Mouse (Mus musculus) monocyte, adult 2 months (primary cell): ENCODE measurements around the gene C2cd4d.

Source experiments
- DNase-seq, 2 experiments: peaks; one replicate each; pipeline ENCODE4 v3.0.0; 2022; ENCODE audit warnings: low spot score in 2 of 2, low read depth in 1 of 2

Gene C2cd4d

GRCm38 (mm10) chr3:94362138-94362537 is at the start of gene C2cd4d:
Gene C2cd4d, plus strand, starts transcription at chr3:94362438.
- no peak for DNase-seq

- DNase-seq = no peak
Measured at GRCm38 (mm10) chr3:94328681-94329080, 33.6 kb upstream of the C2cd4d start.

- no peak for DNase-seq
Measured at GRCm38 (mm10) chr3:94334442-94334841, 27.8 kb upstream of the C2cd4d start.

GRCm38 (mm10) chr3:94338522-94338921 is 23.7 kb upstream of the C2cd4d start:
- no peak for DNase-seq

GRCm38 (mm10) chr3:94341959-94342422 is 20.2 kb upstream of the C2cd4d start, which contains the start of gene Them5:
Gene Them5, plus strand, starts transcription at chr3:94342099.
- DNase-seq = no peak

GRCm38 (mm10) chr3:94342552-94342951 is 19.7 kb upstream of the C2cd4d start:
- no peak for DNase-seq

- no peak for DNase-seq
Measured at GRCm38 (mm10) chr3:94344182-94344581, 18.1 kb upstream of the C2cd4d start.

- no peak for DNase-seq
Measured at GRCm38 (mm10) chr3:94344897-94345296, 17.3 kb upstream of the C2cd4d start.

GRCm38 (mm10) chr3:94348146-94348545 is 14.1 kb upstream of the C2cd4d start:
- DNase-seq = no peak

- DNase-seq = no peak
Measured at GRCm38 (mm10) chr3:94360812-94361211, 1.4 kb upstream of the C2cd4d start.

GRCm38 (mm10) chr3:94363291-94364153 is 1.3 kb downstream of the C2cd4d start:
- no peak for DNase-seq

- no peak for DNase-seq
Measured at GRCm38 (mm10) chr3:94364154-94364526, 1.9 kb downstream of the C2cd4d start.

GRCm38 (mm10) chr3:94366761-94367160 is 4.5 kb downstream of the C2cd4d start:
- DNase-seq = peak in 1 of 2 experiments; percentile 38

GRCm38 (mm10) chr3:94367511-94367910 is 5.3 kb downstream of the C2cd4d start:
- DNase-seq = no peak

- DNase-seq = no peak
Measured at GRCm38 (mm10) chr3:94368631-94369030, 6.4 kb downstream of the C2cd4d start.

GRCm38 (mm10) chr3:94369709-94370108 is 7.5 kb downstream of the C2cd4d start:
- DNase-seq = no peak

- DNase-seq = no peak
Measured at GRCm38 (mm10) chr3:94371637-94372036, 9.4 kb downstream of the C2cd4d start.

- DNase-seq = no peak
Measured at GRCm38 (mm10) chr3:94372038-94372437, 9.8 kb downstream of the C2cd4d start.

GRCm38 (mm10) chr3:94372641-94373040 is 10.4 kb downstream of the C2cd4d start, which contains the start of gene Rorc:
Gene Rorc, plus strand, starts transcription at chr3:94372794.
- no peak for DNase-seq

- DNase-seq = no peak
Measured at GRCm38 (mm10) chr3:94373090-94373489, 10.9 kb downstream of the C2cd4d start.

- no peak for DNase-seq
Measured at GRCm38 (mm10) chr3:94373597-94374011, 11.4 kb downstream of the C2cd4d start.

GRCm38 (mm10) chr3:94374636-94375035 is 12.4 kb downstream of the C2cd4d start:
- no peak for DNase-seq

- no peak for DNase-seq
Measured at GRCm38 (mm10) chr3:94375146-94375545, 12.9 kb downstream of the C2cd4d start.
